Mouse (Mus musculus): ENCODE measurements at regions not wholly inside any gene's neighbourhood (a gene's known extent, or its start where the extent isn't known, plus 50 kb on each side); places are given as distances from the start of the nearest gene placed in this dataset.

GRCm38 (mm10) chr14:101997535-101997934 is 267.8 kb downstream of the Lmo7 start:
- DNase-seq (ENCODE audit: low read depth, low spot score) = no peak

GRCm38 (mm10) chr14:101984401-101984800 is 254.6 kb downstream of the Lmo7 start:
- DNase-seq (ENCODE audit: low read depth, low spot score) = no peak
